Mouse (Mus musculus) A20 (cell line): Measurements from ENCODE around the gene Stac2.

Source experiments
- DNase-seq: peaks from one replicate; pipeline ENCODE4 v3.0.0-alpha.2; 2011; ENCODE audit warnings: low read depth, low spot score

Gene Stac2

GRCm38 (mm10) chr11:98021565-98022252 lies 31.6 kb downstream of the Stac2 start:
- DNase-seq = no peak

- no peak for DNase-seq
Measured at GRCm38 (mm10) chr11:98021118-98021517, 32.1 kb downstream of the Stac2 start.

GRCm38 (mm10) chr11:98020710-98021109 lies 32.6 kb downstream of the Stac2 start:
- DNase-seq = no peak

- DNase-seq = no peak
Measured at GRCm38 (mm10) chr11:98019883-98020610, 33.2 kb downstream of the Stac2 start.

GRCm38 (mm10) chr11:98018858-98019641 lies 34.2 kb downstream of the Stac2 start:
- DNase-seq = peak; percentile 45

- DNase-seq = no peak
Measured at GRCm38 (mm10) chr11:98018222-98018621, 35.0 kb downstream of the Stac2 start.

GRCm38 (mm10) chr11:98016824-98017223 lies 36.4 kb downstream of the Stac2 start:
- no peak for DNase-seq

- no peak for DNase-seq
Measured at GRCm38 (mm10) chr11:98016177-98016576, 37.1 kb downstream of the Stac2 start.

GRCm38 (mm10) chr11:98012831-98013230 lies 40.4 kb downstream of the Stac2 start:
- no peak for DNase-seq

GRCm38 (mm10) chr11:98011716-98012115 lies 41.5 kb downstream of the Stac2 start:
- DNase-seq = no peak

GRCm38 (mm10) chr11:98008087-98008486 lies 45.2 kb downstream of the Stac2 start:
- no peak for DNase-seq

- DNase-seq = no peak
Measured at GRCm38 (mm10) chr11:98005686-98006085, 47.6 kb downstream of the Stac2 start.

GRCm38 (mm10) chr11:98005076-98005475 lies 48.2 kb downstream of the Stac2 start:
- no peak for DNase-seq

GRCm38 (mm10) chr11:98004161-98004560 lies 49.1 kb downstream of the Stac2 start:
- DNase-seq = no peak

- DNase-seq = peak; percentile 95
Measured at GRCm38 (mm10) chr11:98003171-98003671, 50.0 kb downstream of the Stac2 start.

- DNase-seq = peak; percentile 95
Measured at GRCm38 (mm10) chr11:98002627-98003026, 50.6 kb downstream of the Stac2 start.

GRCm38 (mm10) chr11:98001986-98002385 lies 51.3 kb downstream of the Stac2 start:
- peak; percentile 76 for DNase-seq

GRCm38 (mm10) chr11:98001351-98001824 lies 51.9 kb downstream of the Stac2 start:
- DNase-seq = peak; percentile 83

GRCm38 (mm10) chr11:98000378-98001140 lies 52.7 kb downstream of the Stac2 start:
- DNase-seq = peak; percentile 93

- peak; percentile 84 for DNase-seq
Measured at GRCm38 (mm10) chr11:97999748-98000147, 53.5 kb downstream of the Stac2 start.
